ENCODE assay signal across 10 mouse cellular contexts in genomic region chr17:29430401-29430800, GRCm38 (mm10).
"Had no signal": no experiment of that assay in that cellular context is flagged by ENCODE, and none has a peak within 500 bp of the region (broad histone marks: within the 10 kb centered on the region; RNA-seq: fewer than 3 reads in every experiment).

No protein-coding gene starts in this region.

- ATAC-seq: lung, postnatal 0 days; midbrain, embryonic 13.5 days had no signal

- DNase-seq: kidney, postnatal 14 days; layer of hippocampus, postnatal 36 days; left cerebral cortex, postnatal 4 days; lung, adult 2 months; lung, postnatal 36 days; right cerebral cortex, postnatal 4 days; spleen, adult 18-20 months; thymus, postnatal 36 days had no signal
